In genomic region chr5:28209549-28210431, GRCm38 (mm10) we compare ENCODE assay signal across 8 mouse cellular contexts. TPM values are rescaled to one million over a fixed set of nuclear protein-coding genes. Genes with fewer than 3 reads are reported as not detected.
A peak's percentile ranks its signal among the peaks of the same experiment; 100 is the strongest.
DNase-seq lines count a peak whose midpoint lies in the region; ATAC-seq and TF ChIP-seq lines count a peak whose summit lies in the region.

No protein-coding gene starts in this region.

- no peak overlapping the region for H3K9ac ChIP-seq in limb, embryonic 12.5 days (replicated peaks)

- peaks cover 49% of the 10 kb centered on the region for H3K4me1 ChIP-seq in hindbrain, embryonic 10.5 days (replicated peaks)
- H3K4me1 ChIP-seq in limb, embryonic 12.5 days (replicated peaks) = peaks cover 8% of the 10 kb centered on the region
- peaks cover 8% of the 10 kb centered on the region; the same call in 1 of the 2 replicates for H3K4me1 ChIP-seq in olfactory bulb, adult 2 months (ENCODE audit: control insufficient read depth, insufficient read depth, low read length)

- H3K4me3 ChIP-seq in gastrocnemius, adult 2 months = peak overlapping the region; percentile 43
- H3K4me3 ChIP-seq in hindbrain, embryonic 10.5 days = peak overlapping the region; percentile 62
- H3K4me3 ChIP-seq in limb, embryonic 12.5 days (replicated peaks) = peak overlapping the region; percentile 37
- H3K4me3 ChIP-seq in olfactory bulb, adult 2 months (ENCODE audit: insufficient read depth, low read depth, low read length) = peak overlapping the region; percentile 0; the same call in 1 of the 2 replicates

- peaks cover 97% of the 10 kb centered on the region for H3K27me3 ChIP-seq in hindbrain, embryonic 10.5 days (ENCODE audit: insufficient read depth, poor library complexity, severe bottlenecking)
- H3K27me3 ChIP-seq in limb, embryonic 12.5 days = peaks cover 90% of the 10 kb centered on the region

- TF ChIP-seq POLR2A in olfactory bulb, adult 2 months (IDR thresholded peaks at IDR 0.05; ENCODE audit: insufficient read depth, low read depth, low read length) = no peak

- under 1% methylated on average over 80 of the region's 80 CpGs for WGBS in hindbrain, embryonic 10.5 days
- under 1% methylated on average over 79 of the region's 80 CpGs for WGBS in limb, embryonic 12.5 days
- 1% methylated on average over 80 of the region's 80 CpGs for WGBS in olfactory bulb, adult 2 months

- no peak for TF ChIP-seq CTCF in gastrocnemius, adult 2 months (IDR thresholded peaks at IDR 0.05)
- TF ChIP-seq CTCF in olfactory bulb, adult 2 months (IDR thresholded peaks at IDR 0.05; ENCODE audit: insufficient read depth, low read depth, low read length) = no peak

- no peak for ATAC-seq in limb, embryonic 12.5 days (ENCODE audit: insufficient number of reproducible peaks, insufficient read depth, low FRiP score, low TSS enrichment, low read depth)

- intact Hi-C loops in gastrocnemius, adult 2 months (cut with DNase I) = no loop called here
- intact Hi-C loops in gastrocnemius, postnatal 14 days (cut with DNase I; ENCODE audit: low total_unique reads) = no loop called here

- DNase-seq in gastrocnemius, adult 2 months = no peak
- DNase-seq in gastrocnemius, postnatal 14 days = no peak
- peak; percentile 74 for DNase-seq in cerebellum, adult 9-10 months
- peak; percentile 88 for DNase-seq in hindbrain, embryonic 10.5 days (ENCODE audit: low spot score)
- no peak for DNase-seq in left cerebral cortex, adult 9 months (ENCODE audit: low spot score in 2 of 2)
- no peak for DNase-seq in urinary bladder, postnatal 4 days (ENCODE audit: low spot score in 2 of 2)

- H3K9me3 ChIP-seq in hindbrain, embryonic 10.5 days = no peaks in the 10 kb centered on the region
- H3K9me3 ChIP-seq in limb, embryonic 12.5 days = no peaks in the 10 kb centered on the region

- no peak overlapping the region for H3K27ac ChIP-seq in gastrocnemius, adult 2 months
- H3K27ac ChIP-seq in hindbrain, embryonic 10.5 days = peak overlapping the region; percentile 92
- no peak overlapping the region for H3K27ac ChIP-seq in limb, embryonic 12.5 days
- no peak overlapping the region for H3K27ac ChIP-seq in olfactory bulb, adult 2 months (ENCODE audit: insufficient read depth, low read depth, low read length)

- peak overlapping the region; percentile 53 for H3K4me2 ChIP-seq in limb, embryonic 12.5 days

- H3K36me3 ChIP-seq in hindbrain, embryonic 10.5 days = no peaks in the 10 kb centered on the region
- no peaks in the 10 kb centered on the region for H3K36me3 ChIP-seq in limb, embryonic 12.5 days

RNA-seq across cellular contexts. Expression of gene Cnpy1, which starts 35.8 kb away (rescaled TPM):
- not detected for total RNA-seq in gastrocnemius, adult 2 months (2021)
- total RNA-seq in gastrocnemius, postnatal 14 days (2021) = under 1 TPM in 1 of 2 experiments, not detected in 1; 0.12 TPM
- 46.7 and 69.8 TPM in 2 replicates for polyA plus RNA-seq in hindbrain, embryonic 10.5 days (2016; fragmentation: Nextera tagmentation; extraction: Ambion mirVana)
- 0.10 TPM in 1 of 2 replicates, not detected in the other for polyA plus RNA-seq in limb, embryonic 12.5 days (2016; fragmentation: Nextera tagmentation; extraction: Ambion mirVana)
- not detected in 2 replicates for polyA plus RNA-seq in olfactory bulb, adult 2 months (2012; ENCODE audit: insufficient read depth, insufficient read length, low replicate concordance, missing spikeins)

RNA-seq across cellular contexts. Expression of gene En2, which starts 44.3 kb away (rescaled TPM):
- under 1 TPM; 0.36 to 0.54 TPM for total RNA-seq in gastrocnemius, adult 2 months (2021)
- total RNA-seq in gastrocnemius, postnatal 14 days (2021) = under 1 TPM; 0.18 to 0.23 TPM
- 0.50 and 0.88 TPM in 2 replicates for polyA plus RNA-seq in hindbrain, embryonic 10.5 days (2016; fragmentation: Nextera tagmentation; extraction: Ambion mirVana)
- not detected in 2 replicates for polyA plus RNA-seq in limb, embryonic 12.5 days (2016; fragmentation: Nextera tagmentation; extraction: Ambion mirVana)
- polyA plus RNA-seq in olfactory bulb, adult 2 months (2012; ENCODE audit: insufficient read depth, insufficient read length, low replicate concordance, missing spikeins) = not detected in 2 replicates

Comparison
In these comparisons a context has a peak if more than half of its experiments do, and no peak if none do; other contexts are left out.
1. DNase-seq: peak in cerebellum, adult 9-10 months (single experiment) and hindbrain, embryonic 10.5 days (single experiment); none in gastrocnemius, adult 2 months (single experiment), gastrocnemius, postnatal 14 days (single experiment), left cerebral cortex, adult 9 months (0 of 2) and urinary bladder, postnatal 4 days (0 of 2).
2. H3K4me3 ChIP-seq: peak in every context shown above with its lines; median percentile 62 in hindbrain, embryonic 10.5 days; 43 in gastrocnemius, adult 2 months; 37 in limb, embryonic 12.5 days; 0 in olfactory bulb, adult 2 months.
3. RNA of gene Cnpy1, which starts 35.8 kb away (polyA plus RNA-seq): 46.7 to 69.8 TPM in hindbrain, embryonic 10.5 days; 0.10 TPM in limb, embryonic 12.5 days and not detected in olfactory bulb, adult 2 months; every median in the first group is over 10 times any median in the second.